In genomic region chr17:62706418-62706817, GRCm38 (mm10) we compare ENCODE assay signal across 15 mouse cellular contexts.
"Had no signal": no experiment of that assay in that cellular context is flagged by ENCODE, and none has a peak within 500 bp of the region (broad histone marks: within the 10 kb centered on the region; RNA-seq: fewer than 3 reads in every experiment).

No protein-coding gene starts in this region.

- H3K36me3 ChIP-seq: lung, embryonic 15.5 days; midbrain, embryonic 13.5 days; midbrain, embryonic 15.5 days; neural tube, embryonic 12.5 days had no signal

- H3K4me1 ChIP-seq: megakaryocyte, embryonic 14.5 days had no signal

- H3K27me3 ChIP-seq: lung, embryonic 15.5 days; megakaryocyte, embryonic 14.5 days; midbrain, embryonic 13.5 days; midbrain, embryonic 15.5 days; neural tube, embryonic 12.5 days had no signal

- ATAC-seq: lung, postnatal 0 days; midbrain, embryonic 13.5 days; midbrain, embryonic 15.5 days had no signal

- H3K9me3 ChIP-seq: lung, embryonic 15.5 days; midbrain, embryonic 13.5 days; midbrain, embryonic 15.5 days; neural tube, embryonic 12.5 days had no signal

- H3K4me3 ChIP-seq: lung, embryonic 15.5 days; megakaryocyte, embryonic 14.5 days; midbrain, embryonic 13.5 days; midbrain, embryonic 15.5 days; neural tube, embryonic 12.5 days had no signal

- H3K4me2 ChIP-seq: lung, embryonic 15.5 days; midbrain, embryonic 11.5 days; midbrain, embryonic 13.5 days; midbrain, embryonic 15.5 days; neural tube, embryonic 12.5 days had no signal

- DNase-seq: lung, adult 2 months; lung, postnatal 14 days; lung, postnatal 36 days; right cerebral cortex, postnatal 14 days; thymus, adult 18-20 months; thymus, postnatal 14 days; thymus, postnatal 36 days had no signal

- H3K27ac ChIP-seq: lung, embryonic 15.5 days; macrophage; midbrain, embryonic 13.5 days; midbrain, embryonic 15.5 days; neural tube, embryonic 12.5 days had no signal

- H3K9ac ChIP-seq: lung, embryonic 15.5 days; midbrain, embryonic 13.5 days; midbrain, embryonic 15.5 days; neural tube, embryonic 12.5 days had no signal
